Mouse (Mus musculus) induced T-regulatory cell, adult 2 months (primary cell): ENCODE measurements around the gene Tmub1.

Experiments used
- DNase-seq: peaks from one replicate; pipeline ENCODE4 v3.0.0-alpha.2; 2012; ENCODE audit warnings: low read depth

The Tmub1 gene

DNA sequence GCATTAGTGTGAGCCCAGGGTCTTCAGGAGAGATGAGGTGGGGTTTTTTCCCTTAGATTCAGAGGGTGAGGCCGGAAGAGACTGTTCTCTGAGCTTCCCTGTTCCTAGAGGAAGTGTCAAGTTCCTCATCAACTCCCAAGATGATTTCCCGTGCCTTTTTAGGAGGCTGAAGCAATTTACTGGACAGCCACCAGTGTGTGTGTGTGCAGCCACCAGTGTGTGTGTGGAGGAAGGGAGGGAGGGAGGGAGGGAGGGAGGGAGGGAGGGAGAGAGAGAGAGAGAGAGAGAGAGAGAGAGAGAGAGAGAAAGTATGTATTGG is 6.3 kb upstream of the Tmub1 start:
- no peak for DNase-seq

DNA sequence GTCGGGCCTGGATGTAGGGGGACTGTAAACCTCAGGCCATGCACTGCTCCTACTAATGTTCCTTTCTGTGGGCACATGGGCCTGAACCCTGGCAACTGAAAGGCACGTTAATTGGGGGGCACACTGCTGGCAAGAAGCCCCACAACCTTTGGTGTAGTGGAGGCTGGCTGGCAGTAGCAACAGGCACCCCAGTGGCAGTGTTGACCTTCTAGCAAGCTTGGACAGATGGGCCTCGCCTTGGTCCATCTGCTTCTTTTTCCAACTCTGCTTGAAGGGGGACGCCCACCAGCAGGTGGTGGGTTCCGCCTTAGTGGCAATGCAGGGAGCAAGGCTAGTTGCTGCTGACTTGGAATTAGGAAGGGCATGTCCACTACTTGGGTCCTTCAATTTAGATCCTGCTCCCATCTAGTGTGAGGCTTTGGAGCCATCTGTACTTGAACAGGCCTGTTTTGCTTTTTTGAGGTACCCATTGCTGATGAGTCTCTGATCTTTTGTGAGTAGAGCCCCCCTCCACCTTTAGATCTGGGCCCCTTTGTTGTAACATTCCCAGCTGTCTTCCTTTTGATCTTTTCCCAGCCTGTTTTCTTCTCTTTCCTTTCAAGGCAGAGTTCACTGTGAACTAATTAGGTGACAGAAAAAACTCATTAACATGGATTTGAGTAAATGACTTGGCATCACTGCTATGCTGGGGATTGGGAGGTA is 5.8 kb upstream of the Tmub1 start:
- DNase-seq = no peak

DNA sequence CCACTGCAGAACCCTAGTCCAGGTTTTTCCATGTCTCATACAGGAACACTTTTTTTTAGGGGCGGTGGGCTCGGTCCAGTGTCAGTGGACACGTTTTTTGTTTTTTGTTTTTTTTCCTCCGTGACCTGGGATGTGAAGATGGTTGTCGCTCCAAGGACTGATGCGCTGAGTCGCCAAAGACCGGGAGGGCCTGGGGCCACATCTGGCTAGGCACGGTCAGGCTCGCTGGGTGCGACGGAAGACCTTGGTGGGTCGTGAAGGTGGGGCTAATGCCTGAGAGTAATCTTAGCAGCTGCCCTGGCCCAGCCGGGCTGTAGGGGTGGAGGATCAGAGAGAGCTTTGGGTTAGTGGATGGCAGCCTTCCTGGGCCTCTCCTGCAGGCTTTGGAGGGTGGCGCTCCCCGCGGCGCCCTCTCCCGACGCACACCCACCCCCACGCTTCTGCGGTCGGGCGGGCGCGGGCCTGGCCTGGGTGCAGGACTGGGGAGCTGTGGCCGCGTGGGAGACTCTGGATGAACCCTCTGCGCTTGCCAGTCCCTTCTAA is 5.1 kb upstream of the Tmub1 start:
- DNase-seq = peak; percentile 54

DNA sequence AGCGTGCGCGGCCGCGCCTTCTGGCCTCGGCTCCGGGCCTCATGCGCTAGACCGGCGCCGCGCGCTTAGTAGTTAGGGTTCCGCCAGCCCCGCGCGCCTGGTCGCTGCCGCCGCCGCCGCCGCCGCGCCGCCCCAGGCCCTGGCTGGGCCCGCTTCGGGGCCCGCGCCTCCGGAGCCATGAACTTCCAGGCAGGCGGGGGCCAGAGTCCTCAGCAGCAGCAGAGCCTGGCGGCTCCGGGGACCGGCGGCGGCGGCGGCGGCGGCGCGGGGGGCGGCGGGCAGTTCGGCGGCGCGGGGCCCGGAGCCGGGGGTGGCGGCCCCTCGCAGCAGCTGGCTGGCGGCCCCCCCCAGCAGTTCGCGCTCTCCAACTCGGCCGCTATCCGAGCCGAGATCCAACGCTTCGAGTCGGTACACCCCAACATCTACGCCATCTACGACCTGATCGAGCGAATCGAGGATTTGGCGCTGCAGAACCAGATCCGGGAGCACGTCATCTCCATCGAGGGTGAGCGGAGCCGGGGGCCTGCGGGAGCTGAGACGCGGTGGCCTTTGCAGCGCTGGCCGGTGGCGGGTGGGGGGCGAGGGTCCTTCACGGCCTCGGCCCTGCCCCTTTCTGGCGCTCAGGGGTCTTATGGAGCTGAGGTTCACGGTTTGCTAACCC is 4.5 kb upstream of the Tmub1 start, which contains the start of gene Agap3:
Gene Agap3 (plus strand): TSS at position 148 of the 661 bp plus-strand sequence.
- DNase-seq = peak; percentile 65

DNA sequence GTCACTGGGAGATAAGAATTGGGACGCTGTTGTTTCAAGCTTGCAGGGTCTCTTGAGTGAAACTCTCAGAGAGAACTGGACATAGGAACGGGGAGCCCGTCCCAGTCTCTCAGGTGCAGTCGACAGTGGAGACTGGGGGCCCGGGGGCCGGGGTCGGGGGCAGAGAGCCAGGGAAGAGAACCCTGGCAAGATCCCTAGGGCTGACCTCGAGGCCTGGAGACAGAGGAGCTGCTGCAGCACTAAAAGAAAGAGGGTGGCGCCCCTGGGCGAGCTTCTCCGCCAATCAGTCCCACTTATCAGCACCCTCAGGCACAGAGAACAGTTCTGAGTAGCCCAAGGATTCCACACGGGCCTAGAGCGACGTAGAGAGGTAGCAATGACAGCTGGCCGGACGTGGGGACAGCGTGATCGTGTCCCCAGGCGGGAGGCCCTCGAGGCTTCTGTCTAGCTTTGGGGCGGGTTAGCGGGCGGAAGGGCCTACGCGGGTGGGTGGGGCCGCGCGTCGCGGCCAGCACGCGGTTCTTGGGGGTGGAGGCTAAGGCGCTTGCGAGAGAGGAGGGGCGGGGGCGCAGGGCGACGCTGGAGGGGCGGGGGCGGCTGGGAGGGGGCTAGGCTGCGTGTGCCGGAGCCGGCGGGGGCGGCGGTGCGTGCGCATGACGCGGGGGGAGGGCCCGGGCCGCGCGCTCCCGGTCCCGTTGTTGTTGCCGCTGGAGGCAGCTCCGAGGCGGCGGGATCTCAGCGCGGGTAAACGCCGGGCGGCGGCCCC is 3.8 kb upstream of the Tmub1 start:
- DNase-seq = peak; percentile 92

DNA sequence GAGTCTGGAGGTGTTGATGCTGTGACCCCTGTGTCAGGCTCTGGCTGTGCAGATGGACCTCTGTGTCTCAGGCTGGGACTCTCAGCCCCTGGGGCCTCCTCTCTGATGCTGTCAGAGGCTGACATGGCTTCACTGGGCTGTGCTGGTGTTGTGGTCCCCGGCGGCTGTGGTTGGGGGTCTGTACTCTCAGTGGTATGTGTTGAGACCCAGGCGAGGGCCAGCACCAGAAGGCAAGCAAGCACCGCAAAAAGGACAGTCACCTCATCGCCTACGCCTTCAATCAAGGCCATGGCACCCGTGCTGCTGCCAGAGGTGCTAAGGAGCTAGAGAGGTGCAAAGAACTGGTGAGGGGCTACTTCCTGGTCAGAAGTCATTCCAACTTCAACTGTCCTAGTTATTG is 1.0 kb downstream of the Tmub1 start:
- DNase-seq = no peak

DNA sequence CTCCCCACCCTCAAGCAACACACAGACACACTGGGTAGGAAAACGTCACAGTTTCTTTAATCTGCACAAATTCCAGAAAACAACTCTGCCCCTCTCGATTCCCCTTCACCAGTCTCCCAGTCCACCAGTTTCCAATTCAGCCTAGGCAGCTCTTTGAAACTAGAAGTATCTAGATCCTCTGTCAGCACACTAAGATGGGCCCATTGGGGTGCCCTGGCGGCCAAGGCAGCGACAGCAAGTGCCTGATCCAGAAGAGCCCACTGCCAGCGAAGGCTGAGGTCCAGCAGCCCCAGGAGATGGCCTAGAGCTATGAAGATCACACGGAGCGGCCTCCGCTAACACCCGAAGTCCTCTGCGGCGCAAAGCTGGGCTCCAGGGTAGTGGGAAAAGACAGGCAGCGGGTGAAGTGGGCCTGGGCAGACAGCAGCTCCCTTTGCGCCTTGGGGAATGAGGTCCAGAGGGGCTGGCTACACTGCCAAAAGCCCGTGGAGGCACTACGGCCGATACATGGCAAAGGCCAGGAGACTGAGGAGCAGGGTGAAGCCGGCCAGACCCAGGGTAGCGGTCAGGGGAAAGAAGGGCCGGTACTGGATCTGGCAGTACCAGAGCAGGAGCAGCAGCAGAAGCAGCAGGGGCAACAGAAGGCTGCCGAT is 2.1 kb downstream of the Tmub1 start:
- DNase-seq = no peak

DNA sequence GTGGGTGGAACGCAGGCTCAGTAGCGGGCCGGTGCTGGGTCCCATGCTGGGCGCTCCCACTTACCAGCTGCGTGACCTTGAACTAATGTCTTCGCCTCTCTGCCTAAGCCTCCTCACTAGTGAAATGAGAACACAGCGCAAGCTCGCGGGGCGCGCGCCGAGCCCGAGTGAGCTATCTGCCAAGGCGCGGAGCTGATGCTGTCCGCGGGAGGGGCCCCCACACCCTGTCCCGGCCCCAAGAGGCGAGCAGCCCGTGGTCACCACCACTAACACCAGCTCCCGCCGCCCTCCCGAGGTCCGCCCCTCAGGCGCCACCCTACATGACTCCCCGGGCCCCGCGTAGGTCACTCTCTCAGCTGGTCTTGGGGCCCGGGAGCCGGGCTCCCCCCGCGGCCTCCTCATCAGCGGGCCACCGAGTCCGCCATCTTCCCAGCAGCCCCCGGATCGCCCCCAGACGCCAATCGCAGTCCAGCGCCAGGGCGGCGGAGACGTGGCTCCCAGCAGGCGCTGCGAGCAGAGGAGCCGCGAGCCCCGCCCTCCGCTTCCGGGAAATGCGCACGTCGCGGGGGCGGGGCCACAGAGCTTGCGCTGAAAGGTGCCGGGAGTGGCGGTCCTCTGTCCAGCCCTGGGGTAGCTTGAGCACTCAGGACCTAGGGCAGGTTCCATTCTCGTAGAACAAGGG is 2.8 kb downstream of the Tmub1 start, which contains the start of gene Fastk:
Gene Fastk (minus strand): TSS at position 542 of the 682 bp plus-strand sequence.
- DNase-seq = peak; percentile 96

DNA sequence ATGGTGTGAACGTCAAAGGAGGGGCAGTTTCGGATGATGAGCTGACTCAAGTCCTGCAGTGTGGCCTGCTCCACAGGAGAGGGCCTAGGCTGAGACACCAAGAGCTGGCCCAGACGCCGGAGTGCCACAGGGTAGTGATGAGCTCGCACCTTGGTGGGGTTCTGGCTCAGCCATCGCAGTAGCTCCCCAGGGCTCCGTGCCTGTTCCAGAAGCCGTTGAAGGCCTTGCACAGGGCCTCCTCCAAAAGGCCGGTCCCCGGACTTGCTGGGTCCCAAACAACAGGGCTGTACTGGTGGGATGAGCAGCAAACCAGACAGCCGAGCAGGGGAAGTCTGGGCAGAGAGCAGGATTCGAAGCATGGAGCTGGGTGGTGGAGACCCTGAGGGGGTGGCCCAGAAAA is 3.7 kb downstream of the Tmub1 start:
- no peak for DNase-seq

DNA sequence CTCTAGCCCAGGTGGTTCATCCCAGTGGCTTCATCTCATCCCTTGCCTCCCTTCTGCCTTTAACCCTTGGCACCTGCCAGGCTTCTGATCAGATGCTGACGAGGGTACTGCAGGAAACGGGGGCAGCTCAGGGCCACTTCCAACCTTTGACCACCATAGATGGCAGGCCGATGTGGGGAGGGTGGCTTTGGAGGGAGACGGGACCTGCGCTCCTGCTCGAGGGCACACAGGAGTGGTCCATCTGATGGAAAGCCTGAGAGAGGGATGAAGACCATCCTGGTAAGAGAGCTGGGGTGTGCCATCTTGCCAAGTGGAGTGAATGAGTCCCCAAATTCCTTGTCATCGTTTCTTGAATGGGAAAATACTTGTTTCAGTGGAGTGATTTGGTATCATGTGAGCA is 4.5 kb downstream of the Tmub1 start:
- no peak for DNase-seq

DNA sequence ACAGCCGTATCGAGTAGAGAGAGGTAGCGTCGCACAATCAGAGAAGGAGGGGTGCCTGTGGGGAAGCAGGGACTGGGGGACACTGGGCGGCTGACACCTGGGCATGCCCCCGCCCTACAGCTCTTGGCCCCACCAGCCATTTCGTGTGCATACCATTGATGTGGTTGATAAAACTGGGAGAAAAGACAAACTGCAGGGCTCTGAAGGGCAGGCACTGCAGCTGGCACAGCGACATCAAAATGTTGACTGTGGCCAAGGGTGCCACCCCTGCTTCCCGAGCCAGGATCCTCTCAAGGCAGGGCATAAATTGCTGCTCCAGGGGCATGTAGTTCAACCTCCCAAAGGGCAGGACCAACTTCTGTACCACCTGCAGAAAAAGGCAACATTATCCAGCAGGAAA is 5.6 kb downstream of the Tmub1 start:
- DNase-seq = no peak

DNA sequence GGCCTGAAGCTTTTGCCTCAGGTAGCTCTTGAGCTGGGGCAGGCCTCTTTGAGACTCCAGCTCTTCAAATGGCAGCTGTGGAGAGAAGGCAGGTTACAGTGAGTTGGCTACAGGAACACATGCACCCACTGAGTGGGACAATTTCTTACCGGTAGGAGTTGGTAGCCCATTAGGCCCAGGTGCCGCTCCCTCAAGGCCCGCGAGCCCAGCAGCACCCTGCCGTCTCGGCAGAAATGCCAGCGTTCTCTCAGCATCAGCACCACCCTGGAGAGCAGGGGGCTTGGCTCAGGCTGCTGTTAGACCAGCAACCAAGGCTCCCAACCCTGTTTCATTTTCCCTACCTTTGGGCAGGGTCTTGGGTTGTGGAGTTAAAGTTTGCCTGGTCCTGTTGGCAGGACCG is 6.5 kb downstream of the Tmub1 start:
- DNase-seq = no peak

DNA sequence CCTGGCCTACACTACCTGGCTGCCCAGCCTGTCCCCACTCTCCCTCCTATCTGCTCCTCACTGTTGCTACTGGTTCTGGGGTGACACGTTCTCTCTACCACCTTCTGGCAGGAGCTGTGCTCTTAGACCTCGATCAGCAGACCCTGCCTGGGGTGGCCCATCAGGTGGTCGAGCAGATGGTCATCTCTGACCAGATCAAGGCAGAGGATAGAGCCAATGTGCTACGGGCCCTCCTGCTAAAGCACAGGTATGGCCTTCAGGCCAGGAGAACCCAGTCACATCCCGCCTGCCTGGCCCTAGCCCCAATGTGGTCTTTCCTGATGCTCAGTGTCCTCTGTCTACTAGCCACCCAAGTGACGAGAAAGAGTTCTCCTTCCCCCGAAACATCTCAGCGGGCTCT is 13.7 kb downstream of the Tmub1 start:
- DNase-seq = no peak

DNA sequence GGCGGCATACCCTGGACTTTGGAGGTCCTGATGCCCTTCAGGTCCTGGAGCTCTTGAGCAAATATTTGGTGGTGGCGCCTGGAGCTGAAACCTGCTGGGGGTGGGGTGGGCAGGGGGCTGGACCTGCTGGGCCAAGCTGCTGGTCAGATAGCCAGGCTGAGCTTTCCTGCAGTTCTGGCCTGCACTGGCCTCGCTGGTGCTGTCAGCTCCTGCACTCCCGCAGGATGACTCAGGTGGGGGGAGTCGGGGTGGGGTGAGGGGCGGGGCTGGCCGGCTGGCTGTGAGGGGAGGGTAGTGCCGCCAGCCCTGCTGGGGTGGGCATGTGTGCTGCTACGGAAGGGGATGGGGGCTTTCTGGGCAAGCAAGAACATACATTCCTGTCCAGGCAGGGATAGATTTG is 19.1 kb downstream of the Tmub1 start:
- DNase-seq = no peak

DNA sequence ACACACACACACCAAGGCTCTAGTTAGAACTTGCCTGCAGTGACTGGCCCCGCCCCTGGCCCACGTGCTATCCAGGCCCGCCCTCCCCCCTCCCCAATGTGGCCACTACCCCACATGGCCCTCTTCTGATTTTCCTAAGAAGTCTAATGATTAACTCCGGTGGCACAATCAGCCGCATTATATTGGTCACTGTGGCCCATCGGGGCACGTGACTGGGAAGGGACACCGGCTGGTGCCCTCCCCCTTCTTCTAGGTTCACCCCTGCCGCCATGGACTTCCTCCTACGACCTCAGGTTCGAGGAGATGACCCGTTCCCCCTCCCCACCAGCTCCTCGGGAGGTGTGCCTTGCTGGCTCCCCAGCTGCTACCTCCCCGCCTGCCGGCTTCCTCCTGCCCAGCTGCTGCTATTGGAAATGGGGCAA is 19.7 kb downstream of the Tmub1 start:
- DNase-seq = no peak

DNA sequence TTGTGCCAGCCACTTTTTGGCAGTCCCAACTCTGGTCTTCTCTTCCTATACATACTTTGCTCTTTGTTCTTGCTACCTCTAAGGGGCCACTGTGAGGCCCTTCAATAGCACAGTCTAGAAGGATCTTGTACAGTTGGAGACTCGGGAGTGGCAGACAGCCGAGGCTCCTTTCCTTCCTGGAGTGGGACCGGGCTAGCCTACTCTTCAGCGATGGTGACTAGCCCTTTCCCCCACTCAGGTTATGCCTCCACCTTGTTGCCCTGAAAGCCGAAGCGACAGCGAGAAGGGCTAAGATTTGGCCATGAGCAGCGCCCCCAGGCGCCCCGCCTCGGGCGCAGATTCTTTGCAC is 20.4 kb downstream of the Tmub1 start:
- DNase-seq = no peak

DNA sequence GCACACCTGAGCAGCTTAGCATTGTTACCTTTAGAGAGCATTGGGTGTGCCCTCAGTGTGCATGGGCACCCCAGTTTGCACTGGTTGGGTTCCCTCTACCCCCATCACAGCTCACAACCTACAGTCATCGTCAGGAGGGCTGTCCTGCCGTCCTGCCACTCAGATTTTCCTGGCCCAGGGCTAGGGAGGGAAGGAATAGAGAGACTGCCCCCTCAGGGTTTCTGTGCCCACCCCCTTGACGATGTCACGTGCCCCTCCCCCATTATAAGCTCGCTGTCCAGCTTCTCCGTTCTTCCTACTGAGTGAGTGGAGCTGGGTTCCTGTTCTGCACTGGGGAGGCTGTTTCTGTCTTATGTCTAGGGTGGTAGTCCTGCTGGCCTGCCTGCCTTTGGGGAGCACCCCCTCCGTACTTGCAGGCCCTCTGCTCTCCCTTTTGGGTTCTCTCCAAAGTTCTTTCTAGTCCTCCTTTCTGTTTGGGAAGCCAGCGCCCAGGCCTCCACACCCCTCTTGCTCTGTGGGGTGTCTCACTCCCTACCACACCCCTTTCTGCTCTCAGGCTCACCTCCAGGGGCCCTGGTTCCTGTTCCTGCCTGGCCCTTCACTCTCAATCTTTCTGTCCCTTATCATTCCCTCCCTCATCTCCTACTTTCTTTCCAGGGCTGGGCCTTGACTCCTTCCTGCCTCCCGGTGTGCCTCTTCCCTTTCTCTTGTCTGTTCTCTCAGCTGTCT is 20.9 kb downstream of the Tmub1 start:
- no peak for DNase-seq

DNA sequence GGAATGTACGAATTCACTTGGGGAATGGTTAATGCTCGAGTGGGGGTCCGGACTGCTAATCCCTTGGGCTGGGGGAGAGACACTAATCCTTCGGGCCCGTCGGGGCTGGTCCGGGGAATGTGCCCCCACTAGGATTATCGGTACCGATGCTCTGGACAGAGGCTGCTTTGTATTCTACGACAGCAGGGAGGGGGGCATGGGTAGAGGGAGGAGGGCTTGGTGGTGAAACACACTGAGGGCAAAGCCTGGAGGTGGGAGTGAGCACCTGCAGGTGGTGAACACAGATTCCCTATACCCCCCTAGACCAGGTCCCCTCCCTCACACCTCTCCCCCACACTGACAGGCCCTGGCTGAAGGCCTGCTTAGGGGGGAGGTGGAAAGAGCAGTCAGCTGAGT is 21.6 kb downstream of the Tmub1 start:
- DNase-seq = peak; percentile 18

DNA sequence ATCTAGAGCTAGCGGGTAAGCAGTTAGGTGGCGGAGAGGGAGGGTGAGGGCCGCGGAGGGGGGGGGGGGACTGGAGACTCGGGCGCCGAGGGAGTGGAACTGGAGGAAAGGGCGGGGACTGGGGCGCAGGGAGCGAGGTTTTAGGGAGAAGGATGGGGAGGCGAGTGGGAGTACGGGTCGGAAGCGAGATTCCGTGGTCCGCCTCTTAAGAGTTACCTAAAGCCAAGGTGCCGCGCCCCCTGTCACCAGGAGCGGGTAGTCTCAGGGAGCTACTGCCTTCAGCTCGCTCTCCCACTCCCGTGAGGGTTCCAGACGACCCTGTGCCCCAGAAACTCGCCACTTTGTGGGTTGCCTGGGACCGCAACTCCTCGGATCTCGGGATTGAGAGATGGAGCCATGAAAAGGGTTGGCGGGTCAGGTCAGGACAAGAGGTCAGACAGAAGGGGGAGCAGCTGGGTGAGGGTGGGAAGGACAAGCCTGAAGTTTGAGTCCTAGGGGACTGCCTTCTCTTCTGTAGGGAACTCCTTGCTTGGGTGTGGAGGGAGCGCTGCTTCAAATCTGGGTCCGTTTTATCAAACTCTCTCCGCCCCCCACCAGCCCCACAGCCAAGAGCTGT is 22.1 kb downstream of the Tmub1 start:
- no peak for DNase-seq

DNA sequence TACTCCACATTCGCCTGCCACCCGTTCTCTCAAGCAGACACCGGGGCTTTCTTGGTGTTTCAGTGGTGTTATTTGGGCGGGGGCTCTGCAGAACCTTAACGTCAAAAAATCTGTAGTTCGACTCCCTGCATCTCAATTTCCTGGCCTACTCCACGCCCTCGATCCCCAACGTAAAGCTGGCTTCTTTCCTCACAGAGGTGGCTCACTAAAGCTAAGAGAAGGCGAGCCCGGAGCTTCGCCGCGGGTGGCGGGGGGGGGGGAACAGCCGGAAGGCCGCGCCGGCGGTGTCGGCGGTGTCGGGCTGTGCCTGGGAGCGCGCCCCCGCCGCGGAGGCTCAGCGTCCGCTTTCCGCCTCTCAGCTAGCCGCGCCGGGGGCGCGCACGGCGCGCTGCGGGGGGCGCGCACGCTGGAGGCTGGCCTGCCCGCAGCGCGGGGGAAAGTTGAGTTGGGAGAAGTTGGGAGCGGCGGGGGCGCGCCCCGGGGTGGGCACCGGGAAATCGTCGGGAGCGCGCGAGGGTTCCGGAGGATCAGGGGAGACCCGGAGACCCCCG is 22.7 kb downstream of the Tmub1 start:
- DNase-seq = peak; percentile 94
